Mouse (Mus musculus) activated CD4-positive, CD25-positive, alpha-beta regulatory T cell, adult 4 months (primary cell): ENCODE measurements at regions not wholly inside any gene's neighbourhood (a gene's known extent, or its start where the extent isn't known, plus 50 kb on each side); places are given as distances from the start of the nearest gene placed in this dataset.

Experiments
- ATAC-seq: one replicate; pipeline ENCODE4 v1.8.0; 2017

DNA sequence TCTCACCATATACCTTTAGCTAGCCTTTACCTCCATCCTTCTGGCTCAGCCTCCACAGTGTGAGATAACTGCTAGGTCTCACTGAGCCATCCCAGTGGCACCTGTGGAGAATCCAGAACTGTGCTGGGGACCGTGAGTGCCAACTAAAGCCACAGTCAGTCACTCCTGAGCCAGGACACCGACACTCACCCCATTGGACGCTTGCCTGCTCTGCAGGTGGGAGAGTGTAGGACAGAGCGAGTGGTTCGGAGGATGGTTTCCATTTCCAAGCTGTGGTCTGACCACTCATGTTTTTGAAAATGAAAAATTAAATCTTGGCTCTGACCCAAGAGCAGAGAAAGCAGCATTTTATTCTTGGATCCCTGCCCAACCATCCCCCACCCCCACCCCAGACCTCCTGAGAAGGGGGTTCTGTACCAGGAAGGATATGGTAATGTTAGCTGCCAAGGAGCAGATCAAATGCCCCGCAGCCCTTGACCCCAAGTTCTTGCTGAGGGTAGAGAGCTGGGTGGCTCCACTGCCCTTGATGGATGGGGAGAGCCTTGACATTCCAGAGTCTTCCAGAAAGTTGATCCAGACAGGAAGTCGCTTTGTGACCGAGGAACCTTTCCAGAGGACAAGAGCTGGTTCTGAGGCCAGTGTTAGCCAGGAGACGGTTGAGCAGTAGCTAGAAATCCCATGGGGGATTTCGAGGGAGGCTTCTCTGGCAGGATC lies 83.3 kb upstream of the Smim23 start:
- no peak for ATAC-seq

DNA sequence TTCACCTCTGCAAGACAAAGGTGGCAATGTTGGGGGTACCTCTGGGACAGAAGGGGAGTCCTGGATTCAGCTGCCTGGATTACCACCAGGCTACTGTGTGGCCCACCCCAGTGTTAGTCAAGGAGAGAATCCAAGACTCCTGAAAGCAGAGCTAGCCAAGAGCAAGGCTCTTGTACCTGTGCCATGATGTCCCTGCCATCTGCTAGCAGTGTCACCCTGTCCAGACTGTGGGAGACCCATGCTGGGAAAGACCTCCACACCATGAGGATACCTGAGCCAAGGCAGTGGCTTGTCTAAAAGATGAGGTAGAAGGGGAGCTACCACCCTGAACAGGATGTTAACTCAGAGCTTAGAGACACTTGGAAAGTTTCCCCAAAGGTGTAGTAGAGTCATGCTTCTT lies 79.6 kb upstream of the Smim23 start:
- no peak for ATAC-seq

DNA sequence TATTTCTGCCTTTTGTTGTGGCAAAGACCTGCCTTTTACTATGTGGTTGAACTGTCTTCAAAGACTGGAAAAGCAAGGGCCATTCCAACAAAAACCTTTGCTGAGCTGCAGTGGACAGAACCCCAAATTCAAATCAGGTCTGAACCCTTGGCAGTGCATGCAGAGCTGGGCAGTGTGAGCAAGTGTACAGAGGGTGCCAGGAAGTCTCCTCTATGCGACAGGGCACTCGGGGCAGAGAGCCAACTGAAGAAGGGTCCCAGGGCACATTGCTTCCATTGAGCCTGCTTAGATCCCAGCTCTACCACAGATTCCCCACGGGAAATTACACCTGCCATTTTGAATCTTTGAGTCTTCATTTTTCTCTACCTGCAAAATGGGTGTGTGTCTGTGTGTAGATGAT lies 79.0 kb upstream of the Smim23 start:
- no peak for ATAC-seq

DNA sequence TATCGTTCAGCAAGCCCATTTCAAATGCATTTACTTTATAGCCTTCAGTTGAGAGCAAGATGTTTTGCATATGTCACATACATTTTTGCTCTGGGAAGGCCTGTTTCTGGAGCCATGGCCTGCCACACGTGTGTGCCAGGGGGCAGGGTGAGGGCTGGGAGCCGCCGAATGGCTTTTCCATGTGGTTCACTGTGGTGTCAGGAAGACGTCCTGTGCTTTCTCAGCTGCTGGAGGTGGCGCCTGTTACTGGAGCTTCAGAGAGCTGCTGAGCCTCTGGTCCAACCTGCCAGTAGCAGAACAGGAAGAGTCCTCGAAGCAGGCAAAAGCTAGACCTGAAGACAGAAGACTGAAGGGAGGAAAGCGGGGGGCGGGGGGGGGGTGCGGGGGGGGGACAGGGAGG lies 78.5 kb upstream of the Smim23 start:
- no peak for ATAC-seq

DNA sequence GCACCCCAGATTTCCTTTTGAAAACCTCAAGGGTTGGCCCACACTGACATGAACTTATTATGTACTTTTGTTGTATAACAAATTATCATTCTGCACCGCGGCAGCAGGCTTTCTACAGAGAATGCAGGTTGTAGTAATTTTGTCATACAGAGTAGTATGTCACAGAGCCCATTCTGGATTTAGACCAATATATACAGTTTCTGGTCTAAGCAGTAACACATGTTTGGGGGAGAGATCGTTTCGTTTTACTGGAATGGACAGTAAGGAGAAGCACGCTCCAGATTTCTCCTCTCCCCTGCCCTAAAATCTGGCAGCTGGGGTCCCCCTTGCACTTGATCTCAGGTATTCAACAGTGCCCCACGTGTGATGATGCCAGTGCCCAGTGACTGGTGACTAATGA lies 76.0 kb upstream of the Smim23 start:
- no peak for ATAC-seq

DNA sequence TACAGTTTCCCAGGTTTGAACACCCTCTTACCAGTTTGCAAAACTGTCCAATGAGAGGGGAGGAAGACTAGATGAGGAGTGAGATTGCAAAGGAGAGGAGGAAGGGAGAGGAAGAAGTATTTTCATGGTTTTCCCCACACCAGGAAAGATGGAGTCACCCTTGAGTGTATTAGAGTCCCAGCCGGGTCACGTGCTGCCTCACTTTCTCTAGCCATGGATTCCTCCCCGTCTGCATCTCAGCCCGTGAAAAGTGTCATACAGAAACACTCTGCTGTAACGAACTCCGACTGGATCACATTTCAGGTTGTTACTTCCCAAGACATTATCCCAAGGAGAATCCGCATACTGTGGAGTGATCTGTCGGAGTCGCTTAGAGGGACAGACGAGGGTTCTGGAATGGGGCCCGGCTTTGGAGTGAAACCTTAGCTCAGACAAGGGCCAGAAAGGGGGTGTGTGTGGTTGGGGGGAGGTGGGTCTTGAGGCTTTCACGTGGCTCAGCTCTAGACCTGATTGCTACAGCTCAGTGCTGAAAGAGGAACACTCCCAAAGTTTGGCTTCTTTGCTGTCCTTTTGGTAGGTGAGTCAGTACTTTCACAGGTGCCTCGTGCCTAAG lies 75.3 kb upstream of the Smim23 start:
- no peak for ATAC-seq

DNA sequence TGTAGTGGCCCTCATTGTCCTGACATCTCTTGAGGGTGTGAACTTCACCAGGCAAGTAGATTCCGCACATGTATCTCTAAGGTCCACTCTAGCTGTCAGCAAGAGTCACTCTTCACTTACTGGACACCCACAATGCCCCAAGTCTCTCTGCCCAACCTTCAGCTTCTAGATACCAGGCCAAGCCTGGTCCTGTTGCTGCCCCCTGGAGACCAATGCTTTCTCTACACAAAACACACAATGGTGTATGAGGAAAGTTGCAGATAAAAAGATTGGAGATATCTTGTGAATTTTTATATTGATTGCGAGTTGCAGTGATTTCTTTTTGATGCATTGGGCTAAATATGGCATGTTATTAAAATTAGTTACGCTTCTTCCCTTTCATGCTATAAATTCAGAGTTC lies 71.0 kb upstream of the Smim23 start:
- ATAC-seq, result no peak

DNA sequence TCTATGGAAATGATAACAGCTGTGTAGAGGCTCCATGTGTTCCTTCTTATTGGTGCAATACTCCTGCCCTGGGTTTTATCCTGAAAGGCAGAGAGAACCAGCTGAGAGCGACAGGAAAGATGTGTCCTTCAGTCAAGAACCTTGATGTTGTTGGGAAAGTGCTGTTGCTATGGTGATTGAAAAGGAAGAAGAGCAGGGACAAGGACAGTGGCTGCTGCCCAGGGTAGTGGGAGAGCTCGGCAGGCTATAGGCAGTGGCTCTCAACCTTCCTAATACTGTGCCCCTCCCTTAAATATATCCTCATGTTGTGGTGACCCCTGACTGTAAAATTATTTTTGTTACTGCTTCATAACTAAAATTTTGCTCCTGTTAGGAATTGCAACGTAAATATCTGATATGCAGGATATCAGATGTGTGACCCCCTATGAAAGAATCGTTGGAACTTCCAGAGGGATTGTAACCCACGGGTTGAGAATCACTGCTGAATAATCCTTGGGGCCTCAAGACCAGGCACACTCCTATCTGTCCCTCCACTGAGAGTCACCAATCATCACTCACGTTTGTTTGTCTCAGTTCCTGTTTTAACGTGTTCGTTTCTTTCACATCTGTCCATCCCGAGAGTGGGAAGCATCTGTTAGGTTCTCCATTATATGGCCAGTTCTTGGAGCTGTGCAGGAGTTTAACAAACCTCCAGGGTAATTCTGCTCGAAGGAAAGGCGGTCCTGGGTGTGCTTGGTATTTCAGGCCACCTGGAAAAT lies 68.9 kb upstream of the Smim23 start:
- no peak for ATAC-seq

DNA sequence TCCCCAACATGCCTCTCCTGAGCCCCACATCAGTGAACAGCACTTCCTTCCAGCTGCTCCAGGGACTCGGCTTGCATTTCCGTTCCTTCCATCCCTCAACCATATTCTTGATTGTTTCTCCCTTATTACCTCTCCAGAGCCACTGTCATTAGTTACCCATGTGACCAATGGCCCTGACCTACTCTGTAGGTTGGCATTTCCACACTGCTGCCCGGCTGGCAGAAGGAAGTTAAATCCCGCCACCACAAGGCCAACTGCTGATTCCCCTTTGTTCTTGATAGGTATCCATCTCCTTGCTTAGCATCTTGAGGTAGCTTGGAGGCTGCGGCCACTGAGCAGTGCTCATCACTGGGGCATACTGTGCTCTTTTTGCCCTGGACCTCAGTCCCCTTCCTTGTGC lies 68.1 kb upstream of the Smim23 start:
- no peak for ATAC-seq

DNA sequence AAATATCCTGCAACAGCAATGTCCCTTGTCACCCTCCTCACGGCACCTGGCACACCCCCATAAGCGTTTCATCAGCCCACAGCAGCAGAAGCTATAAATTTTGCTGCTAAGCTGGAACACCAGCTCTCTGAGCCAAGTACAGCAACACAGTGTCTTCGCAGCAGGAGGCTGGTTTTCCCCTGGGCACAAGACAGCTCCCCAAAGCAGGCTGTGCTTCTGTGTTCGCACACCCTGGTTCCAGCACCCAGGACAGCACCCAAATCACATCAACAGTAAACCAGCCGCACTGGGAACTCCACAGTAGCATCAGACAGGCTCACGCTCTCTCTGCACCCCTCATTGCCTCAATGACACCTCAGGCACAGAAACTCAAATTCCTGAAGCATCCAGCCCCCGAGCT lies 64.8 kb upstream of the Smim23 start:
- ATAC-seq, result no peak

DNA sequence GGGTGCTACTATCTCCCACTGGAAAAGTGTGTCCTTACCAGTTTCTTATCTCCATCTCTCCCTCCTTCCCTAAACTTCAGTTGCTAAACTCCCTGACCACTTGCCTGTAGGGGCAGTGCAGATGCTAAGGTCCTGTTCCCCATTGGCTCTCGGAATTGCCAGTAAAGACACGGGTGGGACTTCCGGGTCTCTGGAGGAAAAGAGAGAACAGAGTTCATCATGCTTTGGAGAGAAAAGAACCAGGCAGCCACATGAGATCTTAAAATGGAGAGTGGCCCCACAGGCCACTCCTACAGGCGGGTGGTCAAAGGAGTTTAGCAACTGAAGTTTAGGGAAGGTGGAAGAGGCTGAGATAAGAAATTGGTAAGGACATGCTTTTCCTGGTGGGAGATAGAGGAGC lies 60.3 kb upstream of the Smim23 start:
- ATAC-seq, result no peak

DNA sequence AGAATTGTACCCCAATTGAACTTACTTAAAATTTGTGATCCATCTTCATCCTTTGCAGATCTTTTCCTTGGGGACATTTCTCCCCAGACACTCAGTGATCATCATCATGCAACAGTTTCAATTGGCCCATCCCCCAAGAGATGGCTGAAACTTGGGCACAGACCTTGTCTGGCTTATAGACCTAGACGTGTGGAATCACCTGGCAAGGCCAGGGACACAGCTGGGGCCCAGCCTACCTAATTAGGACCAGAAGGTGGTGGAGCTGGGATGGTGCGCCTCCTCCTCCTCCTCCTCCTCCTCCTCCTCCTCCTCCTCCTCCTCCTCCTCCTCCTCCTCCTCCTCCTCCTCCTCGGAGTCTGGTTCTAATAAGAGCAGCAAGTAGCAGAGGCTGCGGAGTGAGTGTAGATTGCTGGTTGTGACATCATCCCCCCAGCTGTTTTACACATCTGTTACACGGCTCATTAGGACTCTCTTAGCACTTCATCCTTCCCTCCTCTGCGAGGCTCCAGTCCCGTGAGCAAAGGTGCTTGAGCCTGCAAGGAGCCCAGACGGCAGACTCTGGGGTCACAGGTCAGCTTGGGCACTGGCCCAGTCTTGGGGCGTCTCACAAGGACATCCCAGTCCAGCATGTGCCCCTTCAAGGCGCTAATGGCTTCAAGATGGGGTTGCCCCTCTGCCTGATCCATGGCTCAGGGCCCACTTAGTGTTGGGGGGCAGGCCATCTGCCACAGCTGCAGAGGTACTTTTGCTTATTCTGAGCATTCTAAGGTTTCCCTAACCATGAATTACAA lies 58.9 kb upstream of the Smim23 start:
- ATAC-seq, result no peak

DNA sequence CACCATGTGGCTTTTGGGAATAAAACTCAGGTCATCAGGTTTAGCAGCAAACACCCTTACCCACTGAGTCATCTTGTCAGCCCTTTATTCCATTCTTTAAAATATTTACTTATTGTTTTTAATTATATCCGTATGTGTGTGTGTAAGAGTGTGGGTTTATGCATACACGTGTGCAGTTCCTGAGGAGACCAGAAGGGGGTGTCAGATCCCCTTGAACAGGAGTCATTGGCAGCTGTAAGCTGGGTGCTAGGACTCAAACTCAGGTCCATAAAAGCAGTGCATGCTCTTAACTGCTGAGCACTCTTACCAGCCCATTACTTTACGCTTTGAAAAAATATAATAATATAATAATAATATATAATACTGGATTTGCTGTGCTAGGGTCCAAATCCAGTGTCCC lies 54.6 kb upstream of the Smim23 start:
- no peak for ATAC-seq
